Mouse (Mus musculus): ENCODE measurements at regions not wholly inside any gene's neighbourhood (a gene's known extent, or its start where the extent isn't known, plus 50 kb on each side); places are given as distances from the start of the nearest gene placed in this dataset.

DNA sequence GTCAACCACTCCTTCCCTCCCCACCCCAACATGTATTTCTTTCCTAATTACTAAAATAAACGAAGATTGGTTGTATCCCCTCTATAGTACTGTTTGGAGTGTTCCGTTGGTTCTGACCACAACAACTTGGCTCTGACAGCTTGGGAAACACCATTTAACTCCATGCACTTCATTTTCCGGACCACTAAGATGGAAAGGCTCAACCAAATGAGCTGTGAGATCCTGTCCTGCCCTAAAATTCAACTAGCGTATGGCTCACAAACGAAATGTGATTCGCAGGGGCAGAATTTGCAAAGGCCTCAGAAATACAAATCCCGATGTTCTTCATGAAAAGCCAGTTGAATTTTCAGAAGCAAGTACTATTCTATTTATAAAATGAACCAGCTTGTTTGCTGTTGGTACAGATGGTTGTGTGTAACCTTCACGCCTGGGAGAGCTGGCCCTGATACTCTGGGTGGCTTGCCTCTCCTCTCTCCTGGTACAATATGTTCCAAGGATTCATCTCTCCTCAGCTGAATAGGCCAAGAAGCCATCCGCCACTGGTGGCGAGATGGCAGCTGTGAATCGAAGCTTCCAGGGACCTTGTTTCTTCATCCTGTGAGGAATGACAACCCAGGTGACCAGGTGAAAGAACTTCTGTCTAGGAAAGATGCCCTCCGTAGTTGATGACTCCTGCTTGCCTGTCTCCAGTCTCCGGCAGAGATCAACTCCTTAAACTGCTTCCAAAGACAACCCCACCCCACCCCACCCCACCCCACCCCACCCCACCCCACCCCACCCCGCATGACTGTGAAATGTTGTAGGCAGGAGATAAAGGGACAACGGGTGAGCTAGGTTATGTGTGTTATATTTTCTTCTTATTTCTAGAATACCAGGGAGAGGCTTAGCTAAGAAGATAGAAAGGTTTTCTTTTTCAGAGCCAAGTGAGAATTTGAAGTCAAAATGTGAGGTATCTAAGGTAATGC lies 237.7 kb upstream of the Map3k1 start:
- TF ChIP-seq CTCF (IDR thresholded peaks at IDR 0.05), result no peak
- Histone ChIP-seq H3K4me3 (no peak overlapping the region), H3K27ac (no peak overlapping the region)
- DNase-seq (ENCODE audit: extremely low spot score in 1 of 2, low spot score in 2 of 2), result no peak
- intact Hi-C loops (cut with DNase I), result no loop called here

DNA sequence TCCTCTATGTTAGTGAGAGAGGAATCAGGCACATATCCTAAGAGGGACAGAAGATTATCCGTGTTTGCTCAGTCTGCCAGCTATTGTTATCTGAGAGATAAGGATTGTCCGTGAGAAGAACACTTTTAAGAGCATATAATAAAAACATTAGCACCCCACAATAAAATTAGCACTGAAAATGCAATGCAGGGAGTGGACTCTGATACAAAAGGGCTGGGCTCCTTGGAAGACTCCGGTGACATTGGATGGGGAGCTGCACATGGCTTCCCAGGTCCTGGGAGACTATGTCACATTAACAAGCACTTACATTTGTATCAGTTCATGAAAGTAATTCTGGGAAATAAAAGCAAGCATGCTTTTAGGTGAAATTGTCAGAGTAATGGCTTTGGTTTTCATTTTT lies 238.6 kb upstream of the Map3k1 start:
- intact Hi-C loops (cut with DNase I), result no loop called here
- DNase-seq (ENCODE audit: extremely low spot score in 1 of 2, low spot score in 2 of 2), result no peak
- Histone ChIP-seq H3K4me3 (no peak overlapping the region), H3K27ac (no peak overlapping the region)
- no peak for TF ChIP-seq CTCF (IDR thresholded peaks at IDR 0.05)

DNA sequence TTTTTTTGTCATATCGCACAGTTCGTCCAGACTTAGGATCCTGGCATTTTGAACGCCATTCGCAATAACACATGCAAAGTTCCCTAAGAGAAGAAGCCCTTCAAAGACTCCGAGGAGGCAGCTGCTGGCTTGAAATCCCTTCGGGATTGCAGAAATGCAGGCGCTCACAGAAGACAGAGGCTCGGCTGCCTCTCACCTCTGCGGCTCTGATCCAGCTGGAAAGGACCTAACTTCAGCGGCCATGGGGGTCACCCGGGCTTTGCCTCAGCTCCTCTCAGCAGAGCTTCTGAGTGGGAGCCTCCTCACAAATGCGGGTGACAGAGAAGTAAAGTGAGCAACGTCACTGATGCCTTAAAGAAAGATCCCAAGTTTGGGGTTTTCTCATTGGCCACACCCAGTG lies 239.1 kb upstream of the Map3k1 start:
- no peak for DNase-seq (ENCODE audit: extremely low spot score in 1 of 2, low spot score in 2 of 2)
- no peak for TF ChIP-seq CTCF (IDR thresholded peaks at IDR 0.05)
- no peak overlapping the region for H3K4me3 ChIP-seq
- no peak overlapping the region for H3K27ac ChIP-seq
- intact Hi-C loops (cut with DNase I), result no loop called here

DNA sequence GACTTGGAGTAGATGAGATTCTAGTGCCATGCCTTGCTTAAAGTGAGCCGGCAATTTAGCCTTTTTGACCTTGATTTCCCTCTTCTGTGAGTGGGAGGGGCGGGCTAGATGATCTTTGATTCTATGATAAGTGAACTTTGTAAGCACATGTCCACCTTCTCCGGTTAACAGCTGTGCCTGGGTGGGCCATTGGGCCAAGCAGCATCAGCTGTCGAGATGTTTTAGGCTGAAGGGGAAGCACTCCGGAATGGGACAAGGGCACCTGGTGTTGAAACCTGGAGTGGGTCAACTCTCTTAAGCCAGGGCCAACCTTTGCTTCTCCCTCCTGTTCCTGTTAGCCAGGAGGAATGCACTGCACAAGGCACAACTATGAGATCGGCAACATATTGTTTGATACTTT lies 239.5 kb upstream of the Map3k1 start:
- Histone ChIP-seq H3K4me3 (no peak overlapping the region), H3K27ac (no peak overlapping the region)
- TF ChIP-seq CTCF (IDR thresholded peaks at IDR 0.05), result no peak
- no peak for DNase-seq (ENCODE audit: extremely low spot score in 1 of 2, low spot score in 2 of 2)
- intact Hi-C loops (cut with DNase I), result no loop called here

DNA sequence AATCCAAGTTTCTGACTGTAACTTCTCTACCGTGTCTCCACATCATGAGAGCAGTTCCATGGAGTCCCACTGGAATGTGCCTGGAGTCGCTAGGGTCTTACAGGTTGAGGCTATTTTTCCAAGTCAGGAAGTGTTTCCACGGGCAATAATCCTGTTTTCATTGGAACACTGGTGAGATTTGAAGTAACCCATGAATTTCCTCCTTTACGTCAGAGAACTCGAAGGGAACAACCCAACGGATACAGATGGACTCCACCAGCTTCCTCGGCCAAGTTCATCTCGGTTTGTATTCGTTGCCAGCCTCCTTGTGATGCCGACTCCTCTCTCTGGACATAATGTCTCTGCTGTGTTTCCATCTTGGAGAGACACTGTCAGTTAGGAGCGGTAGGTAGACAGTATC lies 237.4 kb upstream of the Ankrd55 start:
- no peak for TF ChIP-seq CTCF (IDR thresholded peaks at IDR 0.05)
- Histone ChIP-seq H3K27ac (no peak overlapping the region), H3K4me3 (no peak overlapping the region)
- DNase-seq (ENCODE audit: extremely low spot score in 1 of 2, low spot score in 2 of 2), result no peak
- intact Hi-C loops (cut with DNase I), result no loop called here

DNA sequence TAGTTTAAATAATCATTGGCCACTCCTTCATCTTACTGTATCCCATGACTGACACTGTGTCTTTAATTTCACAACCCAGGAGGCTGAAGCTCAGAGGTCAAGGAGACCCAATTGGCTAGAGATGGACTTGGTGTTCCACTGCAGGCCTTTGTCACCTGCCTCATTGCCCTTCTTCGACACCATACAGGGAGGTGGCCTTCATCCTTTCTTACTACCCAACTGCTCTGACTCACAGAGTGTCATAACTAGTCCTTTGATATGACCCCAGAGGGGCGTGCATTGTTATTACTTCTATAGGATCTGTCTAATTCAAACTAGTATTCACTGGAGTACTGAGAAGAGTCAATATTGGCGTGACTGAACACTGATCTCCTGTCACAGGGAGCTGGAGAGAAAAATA lies 236.2 kb upstream of the Ankrd55 start:
- H3K4me3 ChIP-seq, result no peak overlapping the region
- TF ChIP-seq CTCF (IDR thresholded peaks at IDR 0.05), result no peak
- intact Hi-C loops (cut with DNase I), result no loop called here
- H3K27ac ChIP-seq, result no peak overlapping the region
- DNase-seq (ENCODE audit: extremely low spot score in 1 of 2, low spot score in 2 of 2), result no peak

DNA sequence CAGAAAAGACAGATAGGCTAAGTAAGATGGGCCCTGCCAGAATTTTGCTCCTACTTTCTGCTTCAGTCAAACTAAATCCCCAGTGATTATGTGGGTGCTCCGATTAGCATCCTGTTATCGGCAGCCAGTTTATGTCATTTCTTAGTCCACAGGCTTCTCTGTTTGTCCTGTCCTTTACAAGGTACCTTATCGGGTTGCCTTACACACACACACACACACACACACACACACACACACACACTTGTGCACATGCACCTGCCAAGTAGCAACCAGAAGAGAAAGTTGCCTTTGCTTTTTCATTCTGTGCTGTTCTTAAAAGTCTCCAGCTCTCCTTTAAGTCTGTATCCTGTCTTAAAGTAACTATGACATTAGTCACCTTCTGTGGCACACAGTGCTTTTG lies 235.8 kb upstream of the Ankrd55 start:
- no peak for TF ChIP-seq CTCF (IDR thresholded peaks at IDR 0.05)
- no peak for DNase-seq (ENCODE audit: extremely low spot score in 1 of 2, low spot score in 2 of 2)
- intact Hi-C loops (cut with DNase I), result no loop called here
- Histone ChIP-seq H3K4me3 (no peak overlapping the region), H3K27ac (no peak overlapping the region)

DNA sequence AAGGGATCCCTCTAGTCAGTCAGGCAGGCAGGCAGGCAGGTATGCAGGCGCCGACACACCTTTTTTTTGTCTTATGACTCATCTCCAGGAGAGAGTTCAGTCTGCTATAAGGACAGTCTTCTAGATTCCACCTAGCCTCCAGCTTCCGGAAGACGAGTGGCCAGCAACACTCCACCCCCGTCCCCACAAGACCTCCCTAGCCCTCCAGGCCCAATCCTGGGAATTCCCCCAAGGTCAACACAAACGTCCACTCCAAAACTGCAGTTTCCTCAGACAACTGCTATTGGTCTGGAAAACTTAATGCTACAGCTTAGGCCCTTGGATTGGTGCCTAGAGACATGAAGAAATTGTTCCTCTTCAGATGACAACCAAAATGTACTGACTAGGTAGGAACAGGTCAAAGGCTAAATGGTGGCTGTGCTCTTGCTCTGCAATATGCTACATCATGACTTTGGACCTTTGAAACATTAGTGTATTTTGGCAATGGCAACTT lies 233.3 kb upstream of the Ankrd55 start:
- DNase-seq (ENCODE audit: extremely low spot score in 1 of 2, low spot score in 2 of 2), result no peak
- Histone ChIP-seq H3K4me3 (no peak overlapping the region), H3K27ac (no peak overlapping the region)
- intact Hi-C loops (cut with DNase I), result no loop called here
- no peak for TF ChIP-seq CTCF (IDR thresholded peaks at IDR 0.05)

DNA sequence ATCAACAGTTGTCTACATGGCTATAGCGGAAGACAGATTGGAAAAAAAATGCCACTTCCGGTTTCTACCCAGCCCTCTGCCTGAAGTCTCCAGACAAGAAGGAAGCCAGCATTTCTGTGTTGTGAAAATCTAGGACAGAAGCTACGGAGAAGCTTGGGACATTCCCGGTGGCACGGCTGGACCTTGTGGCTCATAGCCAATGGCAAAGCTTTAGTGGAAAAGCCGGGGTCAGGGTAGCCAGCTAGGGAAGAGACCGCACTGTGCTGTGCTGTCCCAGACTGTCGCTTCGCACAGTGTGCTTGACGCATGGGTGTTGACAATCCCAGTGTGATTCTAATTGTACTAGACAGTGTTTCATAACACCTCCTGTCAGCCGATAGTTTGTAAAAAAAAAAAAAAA lies 230.0 kb upstream of the Ankrd55 start:
- DNase-seq (ENCODE audit: extremely low spot score in 1 of 2, low spot score in 2 of 2), result peak in 1 of 2 experiments; percentile 11
- no peak overlapping the region for H3K27ac ChIP-seq
- no peak overlapping the region for H3K4me3 ChIP-seq
- intact Hi-C loops (cut with DNase I), result no loop called here
- TF ChIP-seq CTCF (IDR thresholded peaks at IDR 0.05), result no peak

DNA sequence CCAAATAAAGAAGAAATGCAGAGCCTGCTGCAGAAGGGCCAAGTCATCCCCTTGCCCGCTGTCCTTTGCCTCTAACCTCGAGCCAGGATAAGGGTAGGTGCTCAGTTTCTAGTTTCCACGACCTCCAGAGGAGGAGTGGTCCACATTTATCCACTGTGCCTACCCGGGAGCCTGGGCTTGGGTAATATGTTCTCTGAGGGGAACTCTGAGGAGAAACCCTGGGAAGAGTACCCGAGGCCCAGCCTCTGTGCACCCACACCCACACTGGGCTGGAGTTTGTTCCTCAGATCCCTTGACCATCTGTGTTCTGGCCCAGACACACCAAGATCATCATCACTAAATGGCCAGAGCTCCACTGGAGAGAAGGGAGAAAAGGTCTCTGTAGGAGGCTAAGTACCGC lies 229.5 kb upstream of the Ankrd55 start:
- no peak for DNase-seq (ENCODE audit: extremely low spot score in 1 of 2, low spot score in 2 of 2)

DNA sequence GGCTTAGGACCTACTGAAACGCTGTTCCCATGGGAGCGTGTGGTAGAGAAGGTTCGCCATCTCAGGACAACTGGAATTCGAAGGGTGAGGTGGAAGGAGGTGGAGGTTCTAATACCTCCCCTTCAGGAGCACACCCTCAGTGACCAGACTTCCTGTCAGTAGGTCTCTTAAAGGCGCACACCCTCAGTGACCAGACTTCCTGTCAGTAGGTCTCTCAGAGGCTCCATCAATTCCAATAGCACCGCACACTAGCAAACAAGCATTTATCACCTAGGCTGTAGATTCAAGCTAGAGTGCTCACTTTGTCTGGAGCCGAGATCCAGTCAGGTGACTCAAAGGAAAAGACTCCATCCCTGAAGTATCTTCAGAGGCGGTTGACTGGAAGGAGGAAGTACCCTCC lies 226.2 kb upstream of the Ankrd55 start:
- no peak for TF ChIP-seq CTCF (IDR thresholded peaks at IDR 0.05)
- Histone ChIP-seq H3K27ac (no peak overlapping the region), H3K4me3 (no peak overlapping the region)
- no peak for DNase-seq (ENCODE audit: extremely low spot score in 1 of 2, low spot score in 2 of 2)
- intact Hi-C loops (cut with DNase I), result no loop called here

More for the DNA sequence above, 229.5 kb upstream of the Ankrd55 start:
- H3K27ac ChIP-seq, result no peak overlapping the region
- H3K4me3 ChIP-seq, result no peak overlapping the region
- intact Hi-C loops (cut with DNase I), result no loop called here
- TF ChIP-seq CTCF (IDR thresholded peaks at IDR 0.05), result no peak

DNA sequence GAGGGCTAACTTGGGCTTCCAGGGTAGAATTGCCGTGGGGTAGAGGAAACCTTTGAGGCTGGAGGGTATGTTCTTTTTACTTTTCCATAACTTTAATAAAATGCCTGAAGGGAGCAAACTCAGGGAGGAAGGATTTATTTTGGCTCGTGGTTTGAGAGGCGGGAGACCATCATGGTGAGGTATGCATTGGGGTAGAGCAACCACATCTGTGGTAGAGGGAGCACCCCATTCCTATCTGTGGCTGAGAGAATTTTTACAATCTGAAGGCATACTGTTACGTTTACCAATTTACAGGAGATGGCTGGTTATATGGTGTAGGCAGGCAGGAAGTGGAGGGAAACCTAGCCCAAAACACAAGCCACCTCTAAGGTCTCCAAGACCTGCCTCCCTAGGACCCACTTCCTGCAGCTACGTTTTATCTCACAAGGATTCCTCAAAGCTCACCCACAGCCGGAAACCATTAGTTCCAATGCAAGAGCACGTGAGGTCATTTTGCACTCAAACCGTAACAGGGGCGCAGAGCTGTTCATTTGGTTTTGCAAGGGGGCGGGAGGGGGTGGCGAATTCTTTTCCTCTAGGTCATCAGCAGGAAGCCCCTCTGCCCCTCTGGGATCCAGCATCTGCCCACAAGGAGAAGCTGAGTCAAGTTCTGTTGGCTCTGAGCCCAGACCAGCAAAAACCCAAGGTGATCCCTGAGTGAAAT lies 224.7 kb upstream of the Ankrd55 start:
- Histone ChIP-seq H3K4me3 (no peak overlapping the region), H3K27ac (no peak overlapping the region)
- intact Hi-C loops (cut with DNase I), result no loop called here
- TF ChIP-seq CTCF (IDR thresholded peaks at IDR 0.05), result no peak
- no peak for DNase-seq (ENCODE audit: extremely low spot score in 1 of 2, low spot score in 2 of 2)
